Comparison of ENCODE assay signal across 8 mouse cellular contexts in genomic region chr11:75190371-75190724, GRCm38 (mm10). TPM values are rescaled to one million over a fixed set of nuclear protein-coding genes. Genes with fewer than 3 reads are reported as not detected.
DNase-seq lines count a peak whose midpoint lies in the region; ATAC-seq and TF ChIP-seq lines count a peak whose summit lies in the region.

No protein-coding gene starts in this region.

- H3K79me2 ChIP-seq in MEL (ENCODE audit: control insufficient read depth, insufficient read depth, low read length, poor library complexity), result peaks cover 17% of the 10 kb centered on the region

- H3K27ac ChIP-seq in MEL (ENCODE audit: control insufficient read depth, low read depth, low read length), result peak overlapping the region; percentile 75
- no peak overlapping the region for H3K27ac ChIP-seq in forebrain, embryonic 12.5 days

- H3K36me3 ChIP-seq in MEL (ENCODE audit: control insufficient read depth in 1 of 2, insufficient read depth in 2 of 2, low read length in 2 of 2), result peaks cover 0 to 3% of the 10 kb centered on the region in 2 experiments; a peak in 1 of 4 replicates
- no peaks in the 10 kb centered on the region for H3K36me3 ChIP-seq in forebrain, embryonic 12.5 days (replicated peaks)

- H3K27me3 ChIP-seq in MEL (ENCODE audit: control insufficient read depth in 1 of 2, insufficient read depth in 2 of 2, low read length in 2 of 2), result peaks cover 2 to 15% of the 10 kb centered on the region in 2 experiments; a peak in 2 of 4 replicates
- H3K27me3 ChIP-seq in forebrain, embryonic 12.5 days, result peaks cover 48% of the 10 kb centered on the region

- WGBS in forebrain, embryonic 12.5 days, result under 1% methylated on average over 24 of the region's 24 CpGs

- intact Hi-C loops in heart, postnatal 14 days (cut with DNase I), result loop anchor here (5.0 kb wide), 1 partner anchor 207 kb away; no protein-coding TSS in a partner anchor

- no peaks in the 10 kb centered on the region for H3K9me3 ChIP-seq in MEL (replicated peaks; ENCODE audit: insufficient read depth, low read length)
- no peaks in the 10 kb centered on the region for H3K9me3 ChIP-seq in forebrain, embryonic 12.5 days

- H3K9ac ChIP-seq in MEL (ENCODE audit: control insufficient read depth, low read depth, low read length, poor library complexity, severe bottlenecking), result peak overlapping the region; percentile 91
- peak overlapping the region; percentile 70 for H3K9ac ChIP-seq in forebrain, embryonic 12.5 days

- H3K4me1 ChIP-seq in MEL (ENCODE audit: control insufficient read depth in 1 of 2, insufficient read depth in 2 of 2, low read length in 2 of 2), result peaks cover 0 to 12% of the 10 kb centered on the region in 2 experiments; a peak in 3 of 4 replicates
- peaks cover 47% of the 10 kb centered on the region for H3K4me1 ChIP-seq in forebrain, embryonic 12.5 days

- H3K4me2 ChIP-seq in forebrain, embryonic 12.5 days, result peak overlapping the region; percentile 93

- TF ChIP-seq POLR2A in MEL (IDR thresholded peaks at IDR 0.05; ENCODE audit: control insufficient read depth in 1 of 2, insufficient read depth in 1 of 2, low read depth in 1 of 2, low read length in 2 of 2, poor library complexity in 1 of 2), result peak; percentile 73 to 80; a peak in 3 of 4 replicates

- ATAC-seq in forebrain, embryonic 12.5 days (ENCODE audit: low FRiP score), result peak; percentile 83

- TF ChIP-seq EP300 in MEL (IDR thresholded peaks at IDR 0.05; ENCODE audit: low read depth in 1 of 2, low read length in 2 of 2), result peak in 1 of 2 experiments; percentile 62; a peak in 2 of 4 replicates

- peak; percentile 96 for DNase-seq in MEL (ENCODE audit: low read depth, low spot score)
- DNase-seq in cerebellum, adult 11 months, result peak; percentile 74
- peak; percentile 80 to 81 for DNase-seq in heart, postnatal 14 days
- peak; percentile 76 to 84 for DNase-seq in layer of hippocampus, adult 18-20 months (ENCODE audit: low spot score in 2 of 2)
- DNase-seq in lung, postnatal 14 days, result peak; percentile 82
- peak; percentile 55 for DNase-seq in ovary, postnatal 14 days (ENCODE audit: low spot score)
- DNase-seq in thymus, postnatal 14 days, result peak; percentile 85

- TF ChIP-seq RAD21 in MEL (IDR thresholded peaks at IDR 0.05; ENCODE audit: low read depth, low read length), result peak; percentile 26

- peak overlapping the region; percentile 81 to 86 for H3K4me3 ChIP-seq in MEL (ENCODE audit: control insufficient read depth in 1 of 2, insufficient read depth in 1 of 2, low read depth in 2 of 2, low read length in 2 of 2)
- H3K4me3 ChIP-seq in forebrain, embryonic 12.5 days (replicated peaks), result peak overlapping the region; percentile 72

- TF ChIP-seq CTCF in MEL (IDR thresholded peaks at IDR 0.05 in 2 of 3, conservative IDR thresholded peaks at IDR 0.05 in 1 of 3; ENCODE audit: control insufficient read depth in 1 of 3, insufficient read depth in 1 of 3, low read depth in 2 of 3, low read length in 3 of 3, poor library complexity in 1 of 3, severe bottlenecking in 1 of 3), result peak; percentile 6 to 56 (median 33); a peak in 5 of 6 replicates

TF ChIP-seq in MEL, 35 proteins besides CTCF, POLR2A, EP300 and RAD21:
- TF ChIP-seq GATA1 (IDR thresholded peaks at IDR 0.05; ENCODE audit: low read depth, low read length) (0 out of 2 replicates have a peak, but pooled peaks have one; percentile 9), TAL1 (IDR thresholded peaks at IDR 0.05; ENCODE audit: low read length) (no peak), MXI1 (IDR thresholded peaks at IDR 0.05; ENCODE audit: low read depth, low read length) (peak; percentile 100), USF1 (IDR thresholded peaks at IDR 0.05; ENCODE audit: low read depth, low read length) (peak; percentile 97), POLR2AphosphoS5 (IDR thresholded peaks at IDR 0.05; ENCODE audit: borderline replicate concordance, low read depth, low read length) (no peak), BHLHE40 (IDR thresholded peaks at IDR 0.05; ENCODE audit: borderline replicate concordance, low read depth, low read length) (peak; percentile 73), ELF1 (IDR thresholded peaks at IDR 0.05; ENCODE audit: low read depth, low read length) (peak; percentile 78), TCF12 (IDR thresholded peaks at IDR 0.05; ENCODE audit: low read depth, low read length) (peak; percentile 84), KAT2A (conservative IDR thresholded peaks at IDR 0.05; ENCODE audit: low read depth, low read length) (no peak; the same call in none of the 2 replicates), MYB (IDR thresholded peaks at IDR 0.05; ENCODE audit: low read depth, low read length) (no peak), POLR2AphosphoS2 (IDR thresholded peaks at IDR 0.05; ENCODE audit: low read length) (peak; percentile 67; the same call in 1 of the 2 replicates), ZKSCAN1 (IDR thresholded peaks at IDR 0.05; ENCODE audit: low read depth, low read length) (no peak; the same call in 1 of the 2 replicates), MAZ (IDR thresholded peaks at IDR 0.05; ENCODE audit: low read depth, low read length) (peak; percentile 96; the same call in 1 of the 2 replicates), TBP (IDR thresholded peaks at IDR 0.05; ENCODE audit: low read depth, low read length) (peak; percentile 89), NRF1 (IDR thresholded peaks at IDR 0.05; ENCODE audit: insufficient read depth, low read depth, low read length, poor library complexity, severe bottlenecking) (0 out of 2 replicates have a peak, but pooled peaks have one; percentile 37), ETS1 (IDR thresholded peaks at IDR 0.05; ENCODE audit: low read depth, low read length) (peak; percentile 72; the same call in 1 of the 2 replicates), SMC3 (IDR thresholded peaks at IDR 0.05; ENCODE audit: low read depth, low read length) (0 out of 2 replicates have a peak, but pooled peaks have one; percentile 38), UBTF (IDR thresholded peaks at IDR 0.05; ENCODE audit: borderline replicate concordance, insufficient read depth, low read depth, low read length) (no peak), MEF2A (IDR thresholded peaks at IDR 0.05; ENCODE audit: extremely low read depth, insufficient replicate concordance, low read depth, low read length, poor library complexity, severe bottlenecking) (no peak), CHD1 (IDR thresholded peaks at IDR 0.05; ENCODE audit: low read depth, low read length) (no peak), GABPA (IDR thresholded peaks at IDR 0.05; ENCODE audit: low read depth, low read length) (peak; percentile 83; the same call in 1 of the 2 replicates), RCOR1 (IDR thresholded peaks at IDR 0.05; ENCODE audit: low read depth, low read length) (peak; percentile 5; the same call in 1 of the 2 replicates), JUND (IDR thresholded peaks at IDR 0.05; ENCODE audit: low read depth, low read length) (no peak), ZMIZ1 (IDR thresholded peaks at IDR 0.05; ENCODE audit: low read depth, low read length) (peak; percentile 71), E2F4 (IDR thresholded peaks at IDR 0.05; ENCODE audit: borderline replicate concordance, low read depth, low read length) (no peak), MAX (IDR thresholded peaks at IDR 0.05; ENCODE audit: low read length) (peak; percentile 100), NELFE (IDR thresholded peaks at IDR 0.05; ENCODE audit: low read depth, low read length) (peak; percentile 91), SIN3A (IDR thresholded peaks at IDR 0.05; ENCODE audit: low read length) (peak; percentile 100), HCFC1 (IDR thresholded peaks at IDR 0.05; ENCODE audit: low read depth, low read length) (peak; percentile 99), MYC (IDR thresholded peaks at IDR 0.05; ENCODE audit: low read depth, low read length) (peak; percentile 99), ZC3H11A (IDR thresholded peaks at IDR 0.05; ENCODE audit: low read depth, low read length) (no peak), USF2 (IDR thresholded peaks at IDR 0.05; ENCODE audit: borderline replicate concordance in 1 of 2, insufficient read depth in 1 of 2, low read depth in 1 of 2, low read length in 2 of 2) (peak in 1 of 2 experiments; percentile 76; a peak in 2 of 4 replicates)

RNA-seq across cellular contexts. Expression of gene Dph1, which starts 0.7 kb away (rescaled TPM):
- 54.2 and 59.5 TPM in 2 replicates for total RNA-seq in MEL (2012; rRNA removed)
- polyA plus RNA-seq in MEL (2012; ENCODE audit: insufficient read depth in 1 of 2, insufficient read length in 2 of 2, low read depth in 1 of 2, low replicate concordance in 2 of 2, missing spikeins in 1 of 2), result 10 to 100 TPM in 1 of 2 experiments, not detected in 1; 58.4 TPM
- polyA plus RNA-seq in forebrain, embryonic 12.5 days (2016; fragmentation: Nextera tagmentation; extraction: Ambion mirVana), result 15.7 and 16.6 TPM in 2 replicates
- 1 to 10 TPM; 9.9 TPM for total RNA-seq in heart, postnatal 14 days (2021)
- total RNA-seq in layer of hippocampus, adult 18-20 months (2021), result 10 to 100 TPM; 33.2 to 33.9 TPM

RNA-seq across cellular contexts. Expression of gene Rtn4rl1, which starts 3.2 kb away (rescaled TPM):
- 0.35 and 0.46 TPM in 2 replicates for total RNA-seq in MEL (2012; rRNA removed)
- 1 to 10 TPM in 1 of 2 experiments, not detected in 1; 2.6 TPM for polyA plus RNA-seq in MEL (2012; ENCODE audit: insufficient read depth in 1 of 2, insufficient read length in 2 of 2, low read depth in 1 of 2, low replicate concordance in 2 of 2, missing spikeins in 1 of 2)
- polyA plus RNA-seq in forebrain, embryonic 12.5 days (2016; fragmentation: Nextera tagmentation; extraction: Ambion mirVana), result 1.7 and 1.8 TPM in 2 replicates
- 10 to 100 TPM; 10.6 to 13.2 TPM for total RNA-seq in heart, postnatal 14 days (2021)
- 100 to 1,000 TPM; 109 to 117 TPM for total RNA-seq in layer of hippocampus, adult 18-20 months (2021)

RNA-seq across cellular contexts. Expression of gene Ovca2, which starts 11.7 kb away (rescaled TPM):
- total RNA-seq in MEL (2012; rRNA removed), result 22.7 and 33.1 TPM in 2 replicates
- 10 to 100 TPM in 1 of 2 experiments, not detected in 1; 23.1 TPM for polyA plus RNA-seq in MEL (2012; ENCODE audit: insufficient read depth in 1 of 2, insufficient read length in 2 of 2, low read depth in 1 of 2, low replicate concordance in 2 of 2, missing spikeins in 1 of 2)
- 24.3 and 25.3 TPM in 2 replicates for polyA plus RNA-seq in forebrain, embryonic 12.5 days (2016; fragmentation: Nextera tagmentation; extraction: Ambion mirVana)
- total RNA-seq in heart, postnatal 14 days (2021), result 1 to 10 TPM; 7.1 TPM
- 10 to 100 TPM; 18.3 to 20.5 TPM for total RNA-seq in layer of hippocampus, adult 18-20 months (2021)

RNA-seq across cellular contexts. Expression of gene Hic1, which starts 21.0 kb away (rescaled TPM):
- total RNA-seq in MEL (2012; rRNA removed), result 16.7 and 18.8 TPM in 2 replicates
- 10 to 100 TPM in 1 of 2 experiments, not detected in 1; 18.2 TPM for polyA plus RNA-seq in MEL (2012; ENCODE audit: insufficient read depth in 1 of 2, insufficient read length in 2 of 2, low read depth in 1 of 2, low replicate concordance in 2 of 2, missing spikeins in 1 of 2)
- polyA plus RNA-seq in forebrain, embryonic 12.5 days (2016; fragmentation: Nextera tagmentation; extraction: Ambion mirVana), result 3.2 and 4.4 TPM in 2 replicates
- total RNA-seq in heart, postnatal 14 days (2021), result 10 to 100 TPM; 22.7 to 26.3 TPM
- total RNA-seq in layer of hippocampus, adult 18-20 months (2021), result 1 to 10 TPM; 2.7 to 3.3 TPM

Comparison
In these comparisons a context has a peak if more than half of its experiments do, and no peak if none do; other contexts are left out.
1. RNA of gene Rtn4rl1, which starts 3.2 kb away (total RNA-seq): 109 to 117 TPM in layer of hippocampus, adult 18-20 months; 10.6 to 13.2 TPM in heart, postnatal 14 days and 0.35 to 0.46 TPM in MEL; every median in the first group is over 4 times any median in the second.
2. Peak in every context shown above with its lines, with median percentiles within 50 percentile points of each other: DNase-seq.